Mouse (Mus musculus) thymus, postnatal 25 days (tissue): ENCODE results near the gene Camsap2.
A peak's percentile ranks its signal among the peaks of the same experiment; 100 is the strongest.

Experiments used
- DNase-seq: peaks from one replicate; pipeline ENCODE4 v3.0.0; 2022

Gene Camsap2

GRCm38 (mm10) chr1:136345454-136346372, at the start of gene Camsap2:
TSS of gene Camsap2 (minus strand) at chr1:136346104.
- DNase-seq: peak; percentile 93

GRCm38 (mm10) chr1:136395073-136395472, 49.2 kb upstream of the Camsap2 start:
- no peak for DNase-seq

- DNase-seq: peak; percentile 22
These were observed 48.6 kb upstream of the Camsap2 start for GRCm38 (mm10) chr1:136394506-136394905.

GRCm38 (mm10) chr1:136386914-136387313, 41.0 kb upstream of the Camsap2 start:
- DNase-seq: no peak

GRCm38 (mm10) chr1:136381583-136381982, 35.7 kb upstream of the Camsap2 start:
- DNase-seq: no peak

- no peak for DNase-seq
These were observed 35.3 kb upstream of the Camsap2 start for GRCm38 (mm10) chr1:136381169-136381568.

GRCm38 (mm10) chr1:136380606-136381005, 34.7 kb upstream of the Camsap2 start:
- DNase-seq: no peak

- no peak for DNase-seq
These were observed 34.3 kb upstream of the Camsap2 start for GRCm38 (mm10) chr1:136380161-136380560.

GRCm38 (mm10) chr1:136379261-136379660, 33.4 kb upstream of the Camsap2 start:
- no peak for DNase-seq

GRCm38 (mm10) chr1:136365986-136366385, 20.1 kb upstream of the Camsap2 start:
- no peak for DNase-seq

- peak; percentile 68 for DNase-seq
These were observed 18.8 kb upstream of the Camsap2 start for GRCm38 (mm10) chr1:136364711-136365110.

GRCm38 (mm10) chr1:136363035-136363434, 17.1 kb upstream of the Camsap2 start:
- DNase-seq: no peak

GRCm38 (mm10) chr1:136362567-136362966, 16.7 kb upstream of the Camsap2 start:
- DNase-seq: no peak

- DNase-seq: no peak
These were observed 15.5 kb upstream of the Camsap2 start for GRCm38 (mm10) chr1:136361373-136361772.

GRCm38 (mm10) chr1:136360909-136361308, 15.0 kb upstream of the Camsap2 start:
- no peak for DNase-seq

- no peak for DNase-seq
These were observed 13.0 kb upstream of the Camsap2 start for GRCm38 (mm10) chr1:136358841-136359360.

GRCm38 (mm10) chr1:136355651-136356050, 9.7 kb upstream of the Camsap2 start:
- no peak for DNase-seq

- DNase-seq: no peak
These were observed 4.8 kb upstream of the Camsap2 start for GRCm38 (mm10) chr1:136350699-136351200.

GRCm38 (mm10) chr1:136348137-136348536, 2.2 kb upstream of the Camsap2 start:
- no peak for DNase-seq

- no peak for DNase-seq
These were observed 1.2 kb upstream of the Camsap2 start for GRCm38 (mm10) chr1:136347140-136347539.

GRCm38 (mm10) chr1:136346373-136347035, 600 bp upstream of the Camsap2 start:
- DNase-seq: no peak

GRCm38 (mm10) chr1:136344768-136345453, 993 bp downstream of the Camsap2 start:
- no peak for DNase-seq

GRCm38 (mm10) chr1:136344281-136344680, 1.6 kb downstream of the Camsap2 start:
- no peak for DNase-seq
